Mouse (Mus musculus) C2C12 (cell line): ENCODE results near the gene Kdm2b.

ENCODE experiments used
- CTCF ChIP-seq: IDR thresholded peaks from one replicate; pipeline ENCODE4 v1.5.1; 2011; ENCODE audit not compliant: control insufficient read depth, insufficient read depth, insufficient read length
- MYOD1 ChIP-seq: IDR thresholded peaks from one replicate; pipeline ENCODE4 v1.6.1; 2011; ENCODE audit warnings: low read depth; ENCODE audit not compliant: control insufficient read depth, insufficient read length
- USF1 ChIP-seq: IDR thresholded peaks from one replicate; pipeline ENCODE4 v1.6.1; 2011; ENCODE audit warnings: low read depth, mild to moderate bottlenecking, control low read depth, moderate library complexity

DNA sequence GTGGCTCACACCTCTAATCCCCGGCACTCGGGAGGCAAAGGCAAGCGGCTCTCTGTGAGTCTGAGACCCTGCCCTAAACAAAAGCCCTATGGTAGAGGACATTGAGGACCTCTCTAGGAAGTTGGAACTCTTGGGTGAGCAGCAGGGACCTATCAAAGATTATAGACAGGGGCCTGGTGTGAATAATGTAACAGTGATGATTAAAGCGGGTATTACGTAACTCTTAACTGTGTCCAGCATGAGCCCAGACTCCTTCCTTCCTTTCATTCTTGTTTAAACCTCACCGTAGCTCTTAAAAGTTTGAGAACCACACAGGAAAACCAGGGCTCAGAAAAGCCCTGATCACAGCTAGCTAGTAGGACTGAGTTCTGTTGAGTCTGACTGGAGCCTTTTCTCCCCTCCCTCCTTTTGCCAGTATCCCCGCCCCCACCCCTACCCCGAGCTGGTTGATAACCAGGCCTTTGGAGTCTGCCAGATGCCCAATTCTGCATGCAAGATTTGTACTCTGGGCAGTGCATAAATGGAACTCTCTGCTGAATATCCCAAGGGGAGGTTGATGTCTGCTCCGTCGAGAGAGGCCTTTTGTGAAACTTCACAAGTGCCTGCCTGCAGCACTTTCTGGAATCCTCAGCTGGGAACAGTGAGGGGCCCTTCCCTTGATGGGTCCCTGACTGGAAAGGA lies 29.9 kb upstream of the Kdm2b start:
- no peak for TF ChIP-seq MYOD1
- TF ChIP-seq CTCF: no peak
- no peak for TF ChIP-seq USF1
